Mouse (Mus musculus) E14TG2a.4 (cell line): ENCODE data around the gene Sdhb.

ENCODE experiments used
- CTCF ChIP-seq: conservative IDR thresholded peaks from 2 replicates; pipeline ENCODE4 v1.5.1; 2014; ENCODE audit warnings: low read length
- NANOG ChIP-seq: IDR thresholded peaks from 2 replicates; pipeline ENCODE4 v1.6.1; 2014; ENCODE audit warnings: borderline replicate concordance, low read length, mixed read lengths

- TF ChIP-seq CTCF (no peak), NANOG (no peak)
Observed at GRCm38 (mm10) chr4:140915235-140915634, 45.8 kb upstream of the Sdhb start.
